Mouse (Mus musculus) gonadal fat pad, adult 2 months (tissue): ENCODE data around the gene Pnmal2. TPM values are rescaled to one million over a fixed set of nuclear protein-coding genes. Genes with fewer than 3 reads are reported as not detected.

Experiments
- DNase-seq: peaks from one replicate; pipeline ENCODE4 v3.0.0-alpha.2; 2012; ENCODE audit warnings: low read depth
- polyA plus RNA-seq: library from polyadenylated mRNA; depleted of rRNA; stranded (reverse); fragments of >200 nt; gene quantifications from 2 replicates; pipeline ENCODE4 v1.2.3, GENCODE M21; 2012

Pnmal2 gene
- polyA plus RNA-seq, 1 experiment = 1.1 TPM

- no peak for DNase-seq
These were observed 27.0 kb upstream of the Pnmal2 start for GRCm38 (mm10) chr7:16917447-16917846.

GRCm38 (mm10) chr7:16918014-16918413, 26.5 kb upstream of the Pnmal2 start:
- DNase-seq = no peak

GRCm38 (mm10) chr7:16918670-16919069, 25.8 kb upstream of the Pnmal2 start:
- no peak for DNase-seq

GRCm38 (mm10) chr7:16919395-16920149, 24.9 kb upstream of the Pnmal2 start:
- no peak for DNase-seq

- DNase-seq = no peak
These were observed 24.3 kb upstream of the Pnmal2 start for GRCm38 (mm10) chr7:16920150-16920579.

GRCm38 (mm10) chr7:16920818-16921791, 23.4 kb upstream of the Pnmal2 start:
- DNase-seq = no peak

- no peak for DNase-seq
These were observed 22.6 kb upstream of the Pnmal2 start for GRCm38 (mm10) chr7:16921881-16922335.

- no peak for DNase-seq
These were observed 22.0 kb upstream of the Pnmal2 start for GRCm38 (mm10) chr7:16922360-16922973.

GRCm38 (mm10) chr7:16923283-16924036, 21.0 kb upstream of the Pnmal2 start:
- no peak for DNase-seq

- peak; percentile 96 for DNase-seq
These were observed 20.2 kb upstream of the Pnmal2 start, which contains the start of gene Calm3 for GRCm38 (mm10) chr7:16924037-16924834. Calm3 (minus strand) TSS chr7:16924114.

- no peak for DNase-seq
These were observed 16.1 kb upstream of the Pnmal2 start for GRCm38 (mm10) chr7:16928341-16928740.

- no peak for DNase-seq
These were observed 13.6 kb upstream of the Pnmal2 start for GRCm38 (mm10) chr7:16930850-16931249.

- DNase-seq = no peak
These were observed 12.4 kb upstream of the Pnmal2 start for GRCm38 (mm10) chr7:16931968-16932627.

- no peak for DNase-seq
These were observed 11.5 kb upstream of the Pnmal2 start for GRCm38 (mm10) chr7:16932704-16933577.

- no peak for DNase-seq
These were observed 7.2 kb upstream of the Pnmal2 start for GRCm38 (mm10) chr7:16937312-16937711.

GRCm38 (mm10) chr7:16938117-16938791, 6.2 kb upstream of the Pnmal2 start:
- no peak for DNase-seq

GRCm38 (mm10) chr7:16940292-16940691, 4.2 kb upstream of the Pnmal2 start:
- no peak for DNase-seq

GRCm38 (mm10) chr7:16942861-16943260, 1.6 kb upstream of the Pnmal2 start:
- no peak for DNase-seq
